Mouse (Mus musculus) liver, adult 2 months (tissue): Measurements from ENCODE around the gene Efhc1.

ENCODE experiments used
- CTCF ChIP-seq: fragments of 200-500 bp; IDR thresholded peaks from 2 replicates; pipeline ENCODE4 v1.5.1; 2011; ENCODE audit warnings: low read depth, low read length, control low read depth
- POLR2A ChIP-seq: fragments of 200-500 bp; IDR thresholded peaks from 2 replicates; pipeline ENCODE4 v1.6.1; 2011; ENCODE audit warnings: low read length, control low read depth; ENCODE audit not compliant: insufficient read depth; ENCODE audit errors: extremely low read depth

DNA sequence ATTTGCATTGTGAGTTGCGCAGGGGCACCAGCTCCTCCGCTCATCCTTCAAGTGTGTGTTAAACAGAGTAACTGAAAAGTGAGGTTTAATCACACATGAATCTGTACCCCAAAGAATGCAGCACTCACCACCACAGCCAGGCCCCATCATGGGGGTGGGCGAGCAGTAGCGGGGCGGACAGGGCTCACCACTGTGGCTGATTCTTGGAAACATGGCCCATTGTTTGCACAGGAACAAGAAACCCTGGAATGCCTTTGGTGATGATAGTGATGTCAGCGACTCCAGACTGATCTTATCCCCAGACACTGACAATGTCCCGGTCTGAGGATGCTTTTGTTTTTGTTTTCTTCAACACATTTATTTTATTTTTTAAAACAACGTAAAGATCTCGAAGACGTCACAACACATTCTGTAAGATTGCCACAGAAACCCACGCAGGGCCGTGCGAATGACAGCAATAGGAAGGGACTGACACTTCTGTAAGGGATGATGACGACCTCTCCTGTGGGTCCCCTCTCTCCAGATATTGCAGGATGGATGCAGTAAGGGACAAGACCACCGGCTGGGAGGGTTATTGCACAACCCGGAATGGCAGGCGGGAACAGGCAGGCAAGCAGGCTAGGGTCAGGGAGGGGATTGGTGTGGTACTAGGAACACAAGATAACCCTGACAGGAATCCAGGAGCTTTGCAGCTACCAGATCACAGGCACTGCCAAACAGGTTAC lies 45.3 kb downstream of the Efhc1 start:
- TF ChIP-seq CTCF (no peak), POLR2A (no peak)
